Mouse (Mus musculus) midbrain, embryonic 13.5 days (tissue): ENCODE measurements around the gene Cryba2. TPM values are rescaled to one million over a fixed set of nuclear protein-coding genes. Genes with fewer than 3 reads are reported as not detected.

Source experiments
- ATAC-seq: fragments of 200-750 bp; cut with Nextera tagmentation; 2 replicates; pipeline ENCODE4 v1.8.0; 2017; ENCODE audit warnings: mild to moderate bottlenecking, moderate TSS enrichment, moderate library complexity
- H3K27ac ChIP-seq: fragments of 300-500 bp; sonication (generic); 2 replicates; pipeline ENCODE4 v1.5.1; 2015; ENCODE audit warnings: inconsistent platforms, mild to moderate bottlenecking, moderate library complexity
- H3K27me3 ChIP-seq: fragments of 300-500 bp; sonication (generic); 2 replicates; pipeline ENCODE4 v1.6.1; 2015; ENCODE audit warnings: mild to moderate bottlenecking, inconsistent platforms
- H3K36me3 ChIP-seq: fragments of 300-500 bp; sonication (generic); 2 replicates; pipeline ENCODE4 v1.6.1; 2015; ENCODE audit warnings: mild to moderate bottlenecking, inconsistent platforms
- H3K4me1 ChIP-seq: fragments of 300-500 bp; sonication (generic); replicated peaks from 2 replicates; pipeline ENCODE4 v1.6.1; 2015; ENCODE audit warnings: inconsistent platforms
- H3K4me2 ChIP-seq: fragments of 300-500 bp; sonication (generic); replicated peaks from 2 replicates; pipeline ENCODE4 v1.6.1; 2015; ENCODE audit warnings: moderate library complexity, mild to moderate bottlenecking, inconsistent platforms
- H3K4me3 ChIP-seq: fragments of 300-500 bp; sonication (generic); replicated peaks from 2 replicates; pipeline ENCODE4 v1.5.1; 2015; ENCODE audit warnings: mild to moderate bottlenecking, inconsistent platforms
- H3K9ac ChIP-seq: fragments of 300-500 bp; sonication (generic); replicated peaks from 2 replicates; pipeline ENCODE4 v1.6.1; 2015; ENCODE audit warnings: mild to moderate bottlenecking, inconsistent platforms
- H3K9me3 ChIP-seq: fragments of 300-500 bp; sonication (generic); 2 replicates; pipeline ENCODE4 v1.6.1; 2016; ENCODE audit warnings: mild to moderate bottlenecking, inconsistent platforms
- WGBS: fragments of 180-500 bp; shearing (Covaris S2); methylation state at CpG from one replicate; pipeline ENCODE4 v1.1.7; 2015; 5-methylcytosine and 5-hydroxymethylcytosine counted together
- polyA plus RNA-seq: library from polyadenylated mRNA; unstranded; fragments of >200 nt; fragmentation: Nextera tagmentation; extraction: Ambion mirVana; gene quantifications from 2 replicates; pipeline ENCODE4 v1.2.1, GENCODE M21; 2015

The Cryba2 gene
- polyA plus RNA-seq, 1 experiment from 2014 or later, result 1.9 TPM

DNA sequence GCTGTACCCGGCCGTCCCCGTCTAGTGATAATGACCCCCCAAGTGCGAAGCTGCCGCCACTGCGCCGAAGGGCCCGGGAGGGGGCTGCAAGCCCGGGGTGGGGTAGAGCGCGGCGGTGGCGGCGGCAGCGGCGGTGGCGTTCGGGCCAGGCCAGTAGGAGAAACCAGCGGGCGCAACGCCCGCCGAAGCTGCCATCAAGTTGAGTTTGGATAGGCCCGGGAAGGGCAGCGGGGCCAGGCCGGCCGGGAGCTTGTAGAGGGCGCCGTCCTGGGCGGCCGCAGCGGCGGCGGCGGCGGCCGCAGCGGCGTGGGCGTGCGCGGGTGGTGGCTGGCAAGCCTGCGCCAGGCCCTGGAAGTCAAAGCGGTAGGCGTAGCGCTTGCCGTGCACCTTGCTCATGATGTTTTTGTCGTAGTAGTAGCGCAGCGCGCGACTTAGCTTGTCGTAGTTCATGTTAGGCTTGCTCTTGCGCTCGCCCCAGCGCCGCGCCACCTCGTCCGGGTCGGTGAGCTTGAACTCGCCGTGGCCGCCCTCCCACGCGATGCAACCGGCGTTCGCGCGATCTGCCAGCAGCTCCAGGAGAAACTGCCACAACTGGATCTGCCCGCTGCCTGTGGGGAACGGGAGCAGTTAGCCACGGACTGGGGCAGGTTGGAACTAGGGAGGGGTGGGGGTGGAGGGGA is 10.7 kb downstream of the Cryba2 start:
- H3K9ac ChIP-seq, result peak overlapping the region; percentile 57
- peak overlapping the region; percentile 72 for H3K4me2 ChIP-seq
- no peaks in the 10 kb centered on the region for H3K36me3 ChIP-seq
- no peak overlapping the region for H3K27ac ChIP-seq
- H3K4me3 ChIP-seq, result peak overlapping the region; percentile 43
- peaks cover 91% of the 10 kb centered on the region for H3K27me3 ChIP-seq
- under 1% methylated on average over 74 of the region's 74 CpGs for WGBS
- H3K4me1 ChIP-seq, result peaks cover 34% of the 10 kb centered on the region
- ATAC-seq, result no peak
- H3K9me3 ChIP-seq, result no peaks in the 10 kb centered on the region

DNA sequence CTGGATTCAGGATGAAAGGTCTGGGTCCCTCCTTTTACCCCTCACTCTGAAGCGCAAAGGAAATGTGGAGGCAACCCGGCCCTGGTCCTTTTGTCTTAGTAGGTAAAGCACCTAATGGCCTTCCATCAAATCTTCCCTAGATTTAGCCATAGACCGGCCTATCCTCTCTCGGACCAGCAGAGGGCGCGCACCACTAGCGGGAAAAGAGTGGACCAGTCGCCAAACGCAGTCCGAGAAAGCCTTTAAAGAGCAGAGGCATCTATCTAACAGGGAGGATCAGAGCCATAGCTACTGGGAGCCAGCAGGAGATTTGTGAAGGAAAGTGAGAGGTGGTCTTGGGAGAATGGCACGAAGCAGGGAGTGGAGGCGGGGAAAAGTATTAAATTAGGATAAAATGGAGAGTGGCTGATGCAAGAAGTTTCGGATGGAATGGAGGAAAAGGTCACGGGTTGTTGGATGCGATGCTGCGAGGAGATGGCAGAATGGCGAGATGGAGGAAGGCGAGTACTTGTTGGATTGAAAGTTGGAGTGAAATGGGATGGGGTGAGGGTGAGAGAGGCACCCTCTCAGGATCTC is 12.1 kb downstream of the Cryba2 start:
- Histone ChIP-seq H3K9ac (no peak overlapping the region), H3K4me1 (peaks cover 33% of the 10 kb centered on the region), H3K27ac (no peak overlapping the region), H3K36me3 (no peaks in the 10 kb centered on the region), H3K27me3 (peaks cover 80% of the 10 kb centered on the region), H3K9me3 (no peaks in the 10 kb centered on the region), H3K4me3 (no peak overlapping the region), H3K4me2 (peak overlapping the region; percentile 31; the same call in 1 of the 2 replicates)
- 2% methylated on average over 18 of the region's 18 CpGs for WGBS
- no peak; the same call in 1 of the 2 replicates for ATAC-seq

DNA sequence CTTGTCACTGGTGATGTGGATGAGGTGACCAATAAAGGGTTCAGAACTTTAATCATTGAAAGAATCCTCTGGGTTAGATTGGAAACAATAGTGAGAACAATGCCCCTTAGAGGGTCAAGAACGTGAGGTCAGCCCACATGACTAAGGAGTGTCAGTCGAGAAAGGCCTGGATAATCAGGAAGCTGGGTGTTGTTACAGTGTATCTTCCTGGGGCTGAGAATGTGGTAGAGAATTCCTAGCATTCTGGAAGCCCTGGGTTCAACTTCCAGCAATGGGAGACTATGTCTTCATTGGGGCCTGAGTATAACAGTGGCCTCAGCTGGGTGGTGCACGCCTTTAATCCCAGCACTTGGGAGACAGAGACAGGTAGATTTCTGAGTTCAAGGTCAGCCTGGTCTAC is 15.7 kb downstream of the Cryba2 start:
- no peak for ATAC-seq
- no peak overlapping the region for H3K4me3 ChIP-seq
- no peaks in the 10 kb centered on the region for H3K9me3 ChIP-seq
- H3K27ac ChIP-seq, result no peak overlapping the region
- no peaks in the 10 kb centered on the region for H3K36me3 ChIP-seq
- WGBS, result 56% methylated on average over 3 of the region's 3 CpGs
- no peak overlapping the region for H3K9ac ChIP-seq
- H3K4me2 ChIP-seq, result no peak overlapping the region
- peaks cover 9% of the 10 kb centered on the region for H3K4me1 ChIP-seq
- peaks cover 43% of the 10 kb centered on the region for H3K27me3 ChIP-seq

- H3K36me3 ChIP-seq, result no peaks in the 10 kb centered on the region
- H3K9me3 ChIP-seq, result no peaks in the 10 kb centered on the region
- no peak overlapping the region for H3K4me2 ChIP-seq
- peaks cover 2% of the 10 kb centered on the region; the same call in 1 of the 2 replicates for H3K27me3 ChIP-seq
- no peak for ATAC-seq
- H3K27ac ChIP-seq, result no peak overlapping the region
- WGBS, result 58% methylated on average over 2 of the region's 2 CpGs
- no peak overlapping the region for H3K4me3 ChIP-seq
- no peaks in the 10 kb centered on the region for H3K4me1 ChIP-seq
- no peak overlapping the region for H3K9ac ChIP-seq
These were observed 20.7 kb downstream of the Cryba2 start for GRCm38 (mm10) chr1:74872218-74872617.

- Histone ChIP-seq H3K4me3 (no peak overlapping the region), H3K4me1 (peaks cover 32% of the 10 kb centered on the region), H3K27me3 (0 out of 2 replicates have a peak, but pooled peaks cover 2% of the 10 kb centered on the region), H3K27ac (no peak overlapping the region), H3K4me2 (no peak overlapping the region), H3K36me3 (no peaks in the 10 kb centered on the region), H3K9me3 (no peaks in the 10 kb centered on the region), H3K9ac (no peak overlapping the region)
- ATAC-seq, result no peak
These were observed 31.2 kb downstream of the Cryba2 start for GRCm38 (mm10) chr1:74861783-74862182.

- Histone ChIP-seq H3K4me2 (peak overlapping the region; percentile 93), H3K4me3 (peak overlapping the region; percentile 89), H3K4me1 (peaks cover 42% of the 10 kb centered on the region), H3K9me3 (no peaks in the 10 kb centered on the region), H3K36me3 (no peaks in the 10 kb centered on the region), H3K27ac (no peak overlapping the region), H3K9ac (peak overlapping the region; percentile 56; the same call in 1 of the 2 replicates), H3K27me3 (0 out of 2 replicates have a peak, but pooled peaks cover 2% of the 10 kb centered on the region)
- ATAC-seq, result no peak
- WGBS, result 36% methylated on average over 6 of the region's 6 CpGs
These were observed 33.5 kb downstream of the Cryba2 start for GRCm38 (mm10) chr1:74859223-74859984.

DNA sequence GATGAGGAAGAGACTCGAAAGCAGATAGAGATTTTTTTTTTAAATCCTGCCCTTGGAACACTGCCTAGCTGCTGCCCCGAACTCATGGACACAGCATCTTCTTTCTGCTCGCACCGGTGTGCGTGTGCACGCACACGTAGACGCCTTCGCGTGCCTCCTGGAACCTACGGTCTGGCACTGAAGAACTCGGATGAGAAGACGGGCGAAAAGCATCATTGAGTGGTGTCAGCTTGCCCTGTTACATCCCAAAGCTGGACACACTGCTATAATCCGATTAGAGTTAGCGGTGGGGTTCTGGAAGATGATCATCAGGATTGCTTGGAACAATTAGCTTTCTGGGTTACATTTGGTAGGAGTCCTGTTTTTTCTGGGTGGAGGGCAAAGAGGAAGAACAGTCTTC is 34.1 kb downstream of the Cryba2 start:
- peak overlapping the region; percentile 93 for H3K4me2 ChIP-seq
- H3K4me3 ChIP-seq, result peak overlapping the region; percentile 89
- WGBS, result 4% methylated on average over 16 of the region's 16 CpGs
- no peaks in the 10 kb centered on the region for H3K9me3 ChIP-seq
- no peak for ATAC-seq
- no peak overlapping the region for H3K27ac ChIP-seq
- peak overlapping the region; percentile 56 for H3K9ac ChIP-seq
- H3K36me3 ChIP-seq, result no peaks in the 10 kb centered on the region
- H3K27me3 ChIP-seq, result 0 out of 2 replicates have a peak, but pooled peaks cover 2% of the 10 kb centered on the region
- peaks cover 48% of the 10 kb centered on the region for H3K4me1 ChIP-seq

DNA sequence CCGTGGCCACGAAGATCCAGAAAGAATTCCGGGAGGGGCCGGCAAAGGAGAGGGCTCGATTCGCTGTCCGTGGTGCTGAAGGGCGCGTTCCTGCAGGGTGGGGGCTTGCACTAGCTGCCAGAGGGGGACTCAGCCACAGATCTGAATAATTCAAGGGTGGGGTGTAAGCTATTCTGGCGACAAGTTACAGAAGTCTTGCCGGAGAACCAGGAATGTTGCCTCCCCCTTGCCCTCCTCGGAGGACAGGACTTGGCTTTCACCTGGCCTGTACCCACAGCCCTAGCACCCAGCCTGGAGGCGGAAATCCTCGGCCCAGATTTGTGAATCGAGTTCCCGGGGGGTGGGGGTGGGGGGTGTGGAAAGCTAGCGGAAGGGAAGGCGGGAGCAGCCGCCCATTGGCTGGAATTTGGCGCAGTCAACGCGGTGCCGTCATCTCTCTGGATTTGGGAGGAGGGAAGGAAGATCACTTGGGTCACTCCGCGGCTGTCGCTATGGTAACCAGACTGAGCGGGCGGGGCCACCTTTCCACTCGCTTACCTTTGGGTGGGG is 34.7 kb downstream of the Cryba2 start:
- peak; percentile 39 for ATAC-seq
- Histone ChIP-seq H3K9me3 (no peaks in the 10 kb centered on the region), H3K27me3 (0 out of 2 replicates have a peak, but pooled peaks cover 2% of the 10 kb centered on the region), H3K36me3 (no peaks in the 10 kb centered on the region), H3K4me3 (peak overlapping the region; percentile 89), H3K4me1 (peaks cover 51% of the 10 kb centered on the region), H3K27ac (peak overlapping the region; percentile 76), H3K4me2 (peak overlapping the region; percentile 93), H3K9ac (peak overlapping the region; percentile 98)
- WGBS, result under 1% methylated on average over 29 of the region's 29 CpGs

DNA sequence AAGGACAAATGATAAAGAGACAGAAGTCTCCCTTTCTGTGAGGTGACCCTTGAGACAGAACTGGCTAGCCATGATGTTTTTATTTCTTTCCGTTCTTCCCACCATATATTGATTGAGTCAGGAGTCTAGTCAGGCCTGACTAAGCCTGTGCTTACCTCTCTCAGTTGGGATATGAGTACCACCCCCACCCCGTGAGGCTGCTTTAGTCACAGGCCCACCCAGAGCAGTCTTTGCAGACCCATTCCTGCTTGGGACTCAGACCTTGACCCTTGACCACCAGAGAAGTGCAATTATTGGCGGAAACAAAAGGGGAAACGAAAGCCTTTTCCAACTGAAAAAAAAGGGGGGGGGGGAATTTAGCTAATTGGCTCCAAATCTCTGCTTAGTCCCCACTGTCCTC is 35.3 kb downstream of the Cryba2 start:
- H3K36me3 ChIP-seq, result no peaks in the 10 kb centered on the region
- H3K9me3 ChIP-seq, result no peaks in the 10 kb centered on the region
- H3K4me2 ChIP-seq, result peak overlapping the region; percentile 93
- 0 out of 2 replicates have a peak, but pooled peaks cover 2% of the 10 kb centered on the region for H3K27me3 ChIP-seq
- H3K4me1 ChIP-seq, result peaks cover 54% of the 10 kb centered on the region
- H3K27ac ChIP-seq, result peak overlapping the region; percentile 76
- peak overlapping the region; percentile 89 for H3K4me3 ChIP-seq
- 4% methylated on average over 4 of the region's 4 CpGs for WGBS
- ATAC-seq, result no peak
- H3K9ac ChIP-seq, result peak overlapping the region; percentile 98

DNA sequence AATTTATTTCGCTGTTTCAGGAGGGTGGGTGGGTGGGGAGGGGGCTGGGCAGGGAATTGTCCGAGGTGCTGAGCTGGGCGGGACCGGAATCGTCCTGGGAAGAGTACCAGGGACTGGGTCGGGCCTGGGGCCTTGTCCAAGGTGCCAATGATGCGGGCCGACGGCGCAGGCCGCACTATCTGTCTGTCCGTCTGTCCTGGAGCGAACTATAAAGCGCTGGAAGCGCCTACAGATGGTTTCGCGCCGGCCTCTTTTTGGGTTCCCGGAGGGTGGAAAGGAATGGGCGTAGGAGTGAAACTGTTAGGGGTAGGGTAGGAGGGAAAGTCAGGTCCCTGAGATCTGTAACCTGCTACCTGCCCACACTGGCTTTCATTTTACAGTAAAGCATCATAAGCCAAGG is 35.7 kb downstream of the Cryba2 start:
- 5% methylated on average over 20 of the region's 20 CpGs for WGBS
- Histone ChIP-seq H3K36me3 (no peaks in the 10 kb centered on the region), H3K4me1 (peaks cover 59% of the 10 kb centered on the region), H3K9ac (peak overlapping the region; percentile 98), H3K4me2 (peak overlapping the region; percentile 93), H3K27ac (no peak overlapping the region), H3K27me3 (0 out of 2 replicates have a peak, but pooled peaks cover 2% of the 10 kb centered on the region), H3K9me3 (no peaks in the 10 kb centered on the region), H3K4me3 (peak overlapping the region; percentile 89)
- ATAC-seq, result no peak

DNA sequence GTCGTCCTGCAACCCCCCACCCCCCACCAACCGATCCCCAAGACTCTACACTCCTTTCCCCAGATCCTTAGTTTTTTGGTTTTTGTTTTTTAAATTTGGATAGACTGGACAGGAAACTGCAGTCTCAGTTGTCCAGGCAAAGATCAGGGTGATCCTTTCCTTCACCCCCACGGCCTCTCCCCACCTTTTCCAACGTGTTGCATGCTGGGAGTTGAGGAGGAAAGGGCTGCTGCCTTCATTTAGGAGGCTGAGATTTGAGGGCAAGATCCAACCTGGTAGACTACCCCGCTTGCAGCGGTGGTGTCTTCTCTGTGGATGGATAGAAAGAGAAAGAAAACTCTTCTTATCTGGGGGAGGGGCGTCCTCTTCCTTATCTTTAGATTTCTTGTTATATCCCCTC is 36.2 kb downstream of the Cryba2 start:
- no peaks in the 10 kb centered on the region for H3K9me3 ChIP-seq
- peak overlapping the region; percentile 89 for H3K4me3 ChIP-seq
- no peak for ATAC-seq
- WGBS, result 0% methylated on average over 7 of the region's 7 CpGs
- peak overlapping the region; percentile 98 for H3K9ac ChIP-seq
- peak overlapping the region; percentile 93 for H3K4me2 ChIP-seq
- H3K36me3 ChIP-seq, result no peaks in the 10 kb centered on the region
- 0 out of 2 replicates have a peak, but pooled peaks cover 2% of the 10 kb centered on the region for H3K27me3 ChIP-seq
- H3K27ac ChIP-seq, result no peak overlapping the region
- H3K4me1 ChIP-seq, result peaks cover 63% of the 10 kb centered on the region

- Histone ChIP-seq H3K27me3 (0 out of 2 replicates have a peak, but pooled peaks cover 2% of the 10 kb centered on the region), H3K9me3 (no peaks in the 10 kb centered on the region), H3K4me3 (peak overlapping the region; percentile 89), H3K4me2 (peak overlapping the region; percentile 93), H3K4me1 (peaks cover 67% of the 10 kb centered on the region), H3K36me3 (no peaks in the 10 kb centered on the region), H3K9ac (peak overlapping the region; percentile 98), H3K27ac (peak overlapping the region; percentile 90; the same call in 1 of the 2 replicates)
- ATAC-seq, result no peak
- WGBS, result 1% methylated on average over 11 of the region's 11 CpGs
These were observed 36.6 kb downstream of the Cryba2 start for GRCm38 (mm10) chr1:74856439-74856720.
